Mouse (Mus musculus): ENCODE measurements around the gene Epn3.

DNA sequence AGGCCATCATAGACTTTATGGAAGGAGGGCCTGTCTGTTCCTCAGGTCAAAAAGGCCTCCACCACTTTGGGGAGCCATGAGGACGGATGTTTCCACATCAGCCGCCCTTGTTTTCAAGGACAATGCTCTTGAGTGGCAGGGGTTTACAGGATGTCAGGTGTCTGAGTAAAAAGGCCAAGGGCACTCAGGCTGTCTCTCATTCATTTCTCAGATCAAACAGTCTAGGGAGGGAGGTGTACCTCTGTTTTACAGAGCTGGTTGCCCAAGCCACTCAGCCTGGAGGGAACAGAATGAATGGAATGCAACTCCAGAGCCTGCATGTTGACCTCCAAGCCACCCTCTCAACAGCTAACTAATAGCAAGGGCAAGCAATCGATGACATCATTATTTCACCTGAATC is 4.4 kb downstream of the Epn3 start:
- no peak for TF ChIP-seq POLR2A (IDR thresholded peaks at IDR 0.05; ENCODE audit: borderline replicate concordance, low read depth, low read length)
- no peak for TF ChIP-seq CTCF (IDR thresholded peaks at IDR 0.05; ENCODE audit: low read depth, low read length)

All from bone marrow macrophage, adult 2 months (primary cell).